Mouse (Mus musculus): Measurements from ENCODE around the gene Tspoap1. TPM values are rescaled to one million over a fixed set of nuclear protein-coding genes. Genes with fewer than 3 reads are reported as not detected.

Gene Tspoap1
- polyA plus RNA-seq, 1 experiment from 2014 or later: 10.5 TPM

DNA sequence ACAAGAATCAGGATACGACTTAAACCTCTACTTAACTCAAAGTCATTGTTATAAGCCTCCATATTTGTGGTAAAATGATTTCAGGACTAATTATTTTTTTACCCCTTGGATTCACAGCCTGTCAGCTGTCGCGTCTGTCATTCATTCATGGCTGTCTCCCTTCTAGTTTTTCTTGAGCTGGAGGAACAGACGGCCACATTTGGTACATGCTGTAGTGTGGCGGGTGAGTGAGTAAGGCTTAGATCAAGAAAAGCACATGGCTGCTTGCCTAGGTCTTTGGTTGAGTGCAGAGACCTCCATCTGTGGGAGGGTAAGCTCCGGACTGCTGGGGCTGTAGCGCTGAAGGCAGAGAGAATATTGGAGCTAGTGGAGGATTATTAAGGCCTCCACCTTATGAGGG, 12.6 kb upstream of the Tspoap1 start:
- H3K27me3 ChIP-seq (ENCODE audit: insufficient read depth, poor library complexity, severe bottlenecking): no peaks in the 10 kb centered on the region
- no peak overlapping the region for H3K27ac ChIP-seq
- no peak overlapping the region for H3K4me3 ChIP-seq
- no peaks in the 10 kb centered on the region for H3K9me3 ChIP-seq
- H3K36me3 ChIP-seq: peaks cover 31% of the 10 kb centered on the region
- H3K4me1 ChIP-seq (replicated peaks): peaks cover 20% of the 10 kb centered on the region; the same call in 1 of the 2 replicates
- DNase-seq (ENCODE audit: low spot score): no peak
- WGBS: 92% methylated on average over 7 of the region's 7 CpGs

DNA sequence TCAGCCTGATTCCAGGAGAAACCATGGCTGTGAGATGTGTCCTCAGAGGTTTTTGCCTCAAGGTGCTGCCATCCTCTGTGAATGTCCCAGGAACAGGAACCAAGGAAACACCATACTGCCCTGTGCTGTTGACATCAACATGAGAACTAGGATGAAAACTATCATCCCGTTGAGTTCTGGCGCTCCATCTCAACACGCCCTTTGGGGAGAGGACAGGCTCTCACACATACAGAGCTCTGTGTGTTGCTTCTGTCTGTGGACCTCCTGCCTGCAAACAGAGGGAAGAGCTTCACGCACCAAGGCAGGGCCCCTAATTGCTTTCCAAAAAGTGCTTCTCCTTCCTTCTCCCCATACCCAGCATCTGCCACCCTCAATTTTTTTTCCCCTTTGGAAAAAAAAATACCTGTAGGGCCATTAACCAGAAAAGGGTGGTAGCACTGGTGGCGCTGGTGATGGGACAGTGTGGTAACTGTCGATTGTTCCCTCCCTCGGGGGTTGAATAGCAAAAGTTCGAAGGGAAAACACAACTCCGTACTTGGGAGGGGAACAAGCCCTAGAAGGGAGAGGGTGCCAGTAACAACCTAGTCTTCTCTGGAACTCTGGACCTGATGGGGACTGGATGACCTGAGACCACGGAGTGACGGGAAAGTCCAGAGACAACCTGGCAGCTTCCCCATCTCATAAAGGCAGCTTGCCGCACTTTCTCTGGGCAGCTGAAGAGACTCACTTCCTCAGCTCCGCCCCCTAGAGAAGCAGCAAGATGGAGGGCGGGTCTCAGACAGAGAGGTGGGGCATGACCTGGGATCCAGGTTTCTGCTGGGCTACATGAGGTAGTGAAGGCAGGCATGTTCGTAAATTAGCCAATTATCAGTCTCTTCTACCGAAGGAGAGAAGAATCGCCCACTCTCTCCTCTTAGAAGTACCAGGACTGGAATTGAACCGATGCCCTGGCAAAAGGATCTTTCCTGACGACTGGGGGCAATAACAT, 11.9 kb upstream of the Tspoap1 start:
- Histone ChIP-seq H3K36me3 (peaks cover 24% of the 10 kb centered on the region), H3K27ac (peak overlapping the region; percentile 31), H3K4me3 (no peak overlapping the region), H3K4me1 (replicated peaks) (peaks cover 20% of the 10 kb centered on the region; the same call in 1 of the 2 replicates), H3K27me3 (ENCODE audit: insufficient read depth, poor library complexity, severe bottlenecking) (no peaks in the 10 kb centered on the region), H3K9me3 (no peaks in the 10 kb centered on the region)
- no peak for DNase-seq (ENCODE audit: low spot score)
- 40% methylated on average over 19 of the region's 19 CpGs for WGBS

DNA sequence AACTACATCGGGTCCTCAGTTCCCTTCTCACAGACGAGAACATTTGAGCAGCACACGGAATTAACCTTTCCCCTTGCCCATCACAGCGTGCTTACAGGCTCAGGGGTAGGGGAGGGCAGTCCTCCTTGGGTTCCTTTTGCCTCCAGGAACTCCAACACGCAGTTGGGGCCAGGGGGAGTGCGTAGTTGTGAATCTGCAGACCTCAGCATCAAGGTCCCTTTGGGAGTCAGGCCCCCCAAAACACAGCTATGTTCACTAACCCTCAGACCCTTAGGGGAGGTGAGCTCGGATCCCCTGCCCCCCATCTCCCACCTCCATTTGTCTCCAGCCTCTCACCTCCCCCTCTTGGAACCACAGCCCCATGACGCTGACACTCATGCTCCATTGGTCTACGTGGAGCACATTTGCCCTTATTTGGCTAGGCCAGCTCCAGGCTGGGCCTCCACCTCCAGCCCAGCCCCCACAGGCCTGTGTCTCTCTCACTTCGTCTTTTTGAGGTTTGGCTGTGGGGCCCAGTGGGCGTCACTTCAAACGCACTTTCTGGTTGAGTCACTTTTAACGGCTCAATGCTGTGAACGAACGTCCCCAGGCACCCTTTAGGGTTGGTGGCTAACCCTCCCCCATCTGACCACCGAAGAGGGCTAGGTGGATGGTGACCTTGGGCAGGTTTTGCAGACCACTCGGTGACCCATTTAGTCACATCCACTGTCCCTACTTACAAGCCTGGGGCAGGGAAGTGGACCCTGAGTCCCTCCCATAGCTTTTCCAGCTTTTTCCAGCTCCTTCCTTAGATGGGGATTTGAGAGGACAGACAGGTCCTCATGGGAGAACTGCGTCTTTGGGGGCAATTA, 10.9 kb upstream of the Tspoap1 start:
- no peak for DNase-seq (ENCODE audit: low spot score)
- Histone ChIP-seq H3K9me3 (no peaks in the 10 kb centered on the region), H3K27me3 (ENCODE audit: insufficient read depth, poor library complexity, severe bottlenecking) (no peaks in the 10 kb centered on the region), H3K4me1 (replicated peaks) (peaks cover 22% of the 10 kb centered on the region; the same call in 1 of the 2 replicates), H3K36me3 (peaks cover 14% of the 10 kb centered on the region), H3K4me3 (no peak overlapping the region), H3K27ac (peak overlapping the region; percentile 31)
- WGBS: 60% methylated on average over 18 of the region's 18 CpGs

DNA sequence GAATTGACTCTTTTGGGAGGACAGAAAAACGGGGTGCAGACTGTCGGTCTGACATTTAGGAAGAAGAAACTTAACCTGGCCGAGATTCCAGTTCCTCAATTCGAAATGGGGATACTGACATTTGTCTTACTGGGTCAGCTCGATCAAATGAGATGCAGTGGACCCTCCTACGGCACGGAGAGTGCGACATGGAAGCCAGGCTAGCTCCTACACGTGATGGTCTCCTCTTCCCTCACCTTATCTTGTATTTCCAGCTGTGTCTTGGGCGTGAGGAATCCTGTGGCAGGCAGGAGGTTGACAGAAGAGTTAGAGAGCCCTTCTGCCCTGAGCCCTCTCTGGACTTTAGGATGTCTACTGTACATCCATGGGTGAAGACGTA, 10.3 kb upstream of the Tspoap1 start:
- Histone ChIP-seq H3K4me1 (replicated peaks) (peaks cover 27% of the 10 kb centered on the region; the same call in 1 of the 2 replicates), H3K27ac (peak overlapping the region; percentile 73; the same call in 1 of the 2 replicates), H3K9me3 (no peaks in the 10 kb centered on the region), H3K27me3 (ENCODE audit: insufficient read depth, poor library complexity, severe bottlenecking) (no peaks in the 10 kb centered on the region), H3K4me3 (no peak overlapping the region), H3K36me3 (peaks cover 7% of the 10 kb centered on the region)
- DNase-seq (ENCODE audit: low spot score): no peak
- 79% methylated on average over 11 of the region's 11 CpGs for WGBS

DNA sequence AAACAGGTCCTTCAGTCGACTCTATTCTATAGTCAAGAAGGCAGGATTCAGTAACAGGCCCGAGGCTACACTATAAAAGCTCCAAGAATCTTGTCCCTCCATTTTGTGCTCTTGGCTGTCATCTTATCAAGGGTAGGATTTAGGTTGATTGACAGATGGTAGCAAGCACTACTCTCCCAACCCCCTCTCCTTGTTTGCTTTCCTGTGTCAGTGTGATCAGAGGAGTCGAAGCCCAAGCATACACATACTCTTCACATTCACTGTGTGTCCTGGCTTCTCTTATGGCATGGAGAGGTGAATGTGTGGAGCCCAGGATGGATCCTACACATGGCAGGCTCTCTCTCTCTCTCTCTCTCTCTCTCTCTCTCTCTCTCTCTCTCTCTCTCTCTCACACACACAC, 9.8 kb upstream of the Tspoap1 start:
- WGBS: 75% methylated on average over 3 of the region's 3 CpGs
- peak overlapping the region; percentile 73; the same call in 1 of the 2 replicates for H3K27ac ChIP-seq

DNA sequence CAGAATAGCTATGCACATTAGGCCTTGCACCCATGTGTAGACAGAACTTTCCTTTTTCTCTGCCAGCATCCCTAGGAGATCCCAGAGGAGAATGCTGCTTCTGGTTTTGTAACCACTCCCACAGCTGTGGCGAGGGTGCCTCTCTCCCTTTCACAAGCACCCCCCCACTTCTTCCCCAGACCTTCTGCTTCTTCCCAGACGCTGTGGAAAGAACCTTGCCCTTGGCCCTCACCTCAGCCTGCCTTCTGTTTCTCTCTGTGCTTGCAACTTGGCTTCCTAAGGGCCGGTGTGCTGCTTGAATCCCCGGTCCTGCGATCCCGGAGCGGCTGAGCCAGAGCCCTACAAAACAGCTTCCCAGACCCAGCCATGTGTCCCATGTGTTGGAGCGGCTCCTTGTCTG, 9.3 kb upstream of the Tspoap1 start:
- no peaks in the 10 kb centered on the region for H3K27me3 ChIP-seq (ENCODE audit: insufficient read depth, poor library complexity, severe bottlenecking)
- peak overlapping the region; percentile 73 for H3K27ac ChIP-seq
- DNase-seq (ENCODE audit: low spot score): no peak
- H3K4me3 ChIP-seq: no peak overlapping the region
- H3K9me3 ChIP-seq: no peaks in the 10 kb centered on the region
- no peaks in the 10 kb centered on the region for H3K36me3 ChIP-seq
- peaks cover 29% of the 10 kb centered on the region; the same call in 1 of the 2 replicates for H3K4me1 ChIP-seq (replicated peaks)
- WGBS: 84% methylated on average over 8 of the region's 8 CpGs

More for the DNA sequence above, 9.8 kb upstream of the Tspoap1 start:
- no peak for DNase-seq (ENCODE audit: low spot score)
- Histone ChIP-seq H3K9me3 (no peaks in the 10 kb centered on the region), H3K27me3 (ENCODE audit: insufficient read depth, poor library complexity, severe bottlenecking) (no peaks in the 10 kb centered on the region), H3K4me1 (replicated peaks) (peaks cover 29% of the 10 kb centered on the region; the same call in 1 of the 2 replicates), H3K36me3 (peaks cover 3% of the 10 kb centered on the region), H3K4me3 (no peak overlapping the region)

DNA sequence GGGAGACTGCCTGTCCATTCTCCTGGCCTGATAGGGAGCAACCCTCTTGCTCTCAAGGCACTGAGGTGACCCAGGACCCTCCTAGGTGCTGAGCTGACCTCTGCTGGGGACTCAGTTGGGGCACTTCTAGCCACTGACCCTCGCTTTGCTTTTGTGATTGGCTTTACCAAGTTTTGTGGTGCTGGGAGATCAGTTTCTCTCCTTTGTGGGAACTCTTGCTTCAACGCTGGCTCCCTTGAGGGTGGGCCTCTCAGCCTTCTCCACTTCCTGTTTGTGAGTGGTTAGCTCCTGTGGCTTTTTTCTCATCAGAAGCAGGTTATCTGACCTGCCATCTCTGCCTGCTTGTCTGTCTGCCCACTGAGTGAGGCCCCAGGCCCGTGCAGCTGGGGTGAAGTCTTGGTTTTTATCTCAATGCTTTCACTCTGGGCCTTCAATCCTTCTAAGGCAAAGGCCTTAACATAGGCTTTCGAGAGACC, 8.8 kb upstream of the Tspoap1 start:
- H3K36me3 ChIP-seq: no peaks in the 10 kb centered on the region
- no peaks in the 10 kb centered on the region for H3K9me3 ChIP-seq
- H3K27ac ChIP-seq: peak overlapping the region; percentile 73
- peaks cover 29% of the 10 kb centered on the region; the same call in 1 of the 2 replicates for H3K4me1 ChIP-seq (replicated peaks)
- DNase-seq (ENCODE audit: low spot score): no peak
- H3K27me3 ChIP-seq (ENCODE audit: insufficient read depth, poor library complexity, severe bottlenecking): no peaks in the 10 kb centered on the region
- no peak overlapping the region for H3K4me3 ChIP-seq
- WGBS: 75% methylated on average over 4 of the region's 4 CpGs

DNA sequence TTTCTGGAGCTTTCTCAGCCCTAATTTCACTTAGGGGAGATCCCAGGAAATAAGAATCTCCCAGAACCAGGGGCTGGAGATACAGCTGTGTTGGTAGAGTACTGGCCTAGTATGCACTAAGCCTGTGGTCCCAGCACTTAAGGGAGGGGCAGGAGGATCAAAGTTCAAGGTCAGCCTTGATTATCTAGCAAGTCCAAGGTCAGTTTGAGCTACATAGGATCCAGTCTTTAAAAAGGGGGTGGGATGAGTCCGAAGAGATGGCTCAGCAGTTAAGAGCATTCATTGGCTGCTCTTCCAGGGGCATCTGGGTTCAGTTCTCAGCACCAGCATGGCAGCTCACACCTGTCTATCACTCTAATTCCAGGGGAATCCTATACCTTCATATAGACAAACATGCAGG, 8.0 kb upstream of the Tspoap1 start:
- H3K4me1 ChIP-seq (replicated peaks): peaks cover 29% of the 10 kb centered on the region; the same call in 1 of the 2 replicates
- no peak overlapping the region for H3K27ac ChIP-seq
- H3K9me3 ChIP-seq: no peaks in the 10 kb centered on the region
- 74% methylated on average over 1 of the region's 1 CpGs for WGBS
- no peak overlapping the region for H3K4me3 ChIP-seq
- no peaks in the 10 kb centered on the region for H3K36me3 ChIP-seq
- H3K27me3 ChIP-seq (ENCODE audit: insufficient read depth, poor library complexity, severe bottlenecking): no peaks in the 10 kb centered on the region
- no peak for DNase-seq (ENCODE audit: low spot score)

DNA sequence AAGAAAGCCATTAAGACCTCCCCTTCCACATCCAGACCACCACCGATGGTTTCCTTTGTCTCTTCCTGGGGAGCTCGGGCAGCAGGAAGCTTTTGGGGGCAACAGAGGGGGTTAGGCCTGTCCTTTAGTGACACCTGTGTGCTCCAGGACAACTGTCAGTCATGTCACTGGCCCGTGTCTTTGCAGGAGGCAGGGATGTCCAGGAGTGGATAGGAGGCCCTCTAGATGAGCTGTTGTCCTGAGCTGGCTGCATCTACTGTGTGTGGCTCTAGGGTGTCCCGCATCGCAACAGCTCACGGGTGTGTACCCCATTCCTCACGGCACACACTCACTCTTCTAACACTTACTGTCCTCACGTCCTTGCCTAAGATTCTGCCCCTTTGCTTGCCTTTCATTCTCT, 7.1 kb upstream of the Tspoap1 start:
- Histone ChIP-seq H3K27me3 (ENCODE audit: insufficient read depth, poor library complexity, severe bottlenecking) (no peaks in the 10 kb centered on the region), H3K4me1 (replicated peaks) (peaks cover 29% of the 10 kb centered on the region; the same call in 1 of the 2 replicates), H3K4me3 (no peak overlapping the region), H3K36me3 (no peaks in the 10 kb centered on the region), H3K27ac (0 out of 2 replicates have a peak overlapping the region, but pooled peaks have one; percentile 12), H3K9me3 (no peaks in the 10 kb centered on the region)
- DNase-seq (ENCODE audit: low spot score): no peak
- WGBS: 86% methylated on average over 8 of the region's 8 CpGs

DNA sequence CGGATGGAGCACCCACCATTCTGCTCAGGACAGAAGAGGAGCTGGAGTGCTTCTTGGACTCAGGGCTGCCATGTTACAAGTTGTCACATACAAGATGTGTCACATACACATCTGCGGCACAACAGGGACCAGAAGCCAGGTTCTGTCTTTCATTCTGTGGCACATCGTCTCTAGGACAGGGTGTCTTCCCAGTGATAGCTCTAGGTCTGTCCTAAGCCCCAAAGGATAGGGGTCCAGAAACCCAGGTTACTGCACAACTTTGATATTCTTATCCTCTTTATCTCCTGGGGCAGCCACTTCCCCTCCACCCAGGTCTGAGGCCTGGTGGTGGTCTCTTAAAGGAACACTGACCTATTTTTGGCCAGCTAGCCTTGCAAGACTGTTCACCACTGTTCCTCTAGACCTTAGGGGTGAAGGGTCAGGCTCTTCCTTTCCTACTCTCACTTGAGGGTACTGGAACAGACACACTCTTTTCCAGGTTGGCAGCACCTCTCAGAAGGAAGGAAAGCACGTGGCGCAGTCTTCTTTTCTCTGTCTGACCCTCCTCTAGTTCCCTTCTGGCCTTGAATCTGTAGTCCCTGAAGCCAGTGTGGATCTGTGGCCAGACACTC, 6.3 kb upstream of the Tspoap1 start:
- no peaks in the 10 kb centered on the region for H3K36me3 ChIP-seq
- peaks cover 22% of the 10 kb centered on the region; the same call in 1 of the 2 replicates for H3K4me1 ChIP-seq (replicated peaks)
- H3K27me3 ChIP-seq (ENCODE audit: insufficient read depth, poor library complexity, severe bottlenecking): no peaks in the 10 kb centered on the region
- H3K9me3 ChIP-seq: no peaks in the 10 kb centered on the region
- H3K27ac ChIP-seq: peak overlapping the region; percentile 60
- no peak overlapping the region for H3K4me3 ChIP-seq
- WGBS: 85% methylated on average over 5 of the region's 5 CpGs
- DNase-seq (ENCODE audit: low spot score): no peak

DNA sequence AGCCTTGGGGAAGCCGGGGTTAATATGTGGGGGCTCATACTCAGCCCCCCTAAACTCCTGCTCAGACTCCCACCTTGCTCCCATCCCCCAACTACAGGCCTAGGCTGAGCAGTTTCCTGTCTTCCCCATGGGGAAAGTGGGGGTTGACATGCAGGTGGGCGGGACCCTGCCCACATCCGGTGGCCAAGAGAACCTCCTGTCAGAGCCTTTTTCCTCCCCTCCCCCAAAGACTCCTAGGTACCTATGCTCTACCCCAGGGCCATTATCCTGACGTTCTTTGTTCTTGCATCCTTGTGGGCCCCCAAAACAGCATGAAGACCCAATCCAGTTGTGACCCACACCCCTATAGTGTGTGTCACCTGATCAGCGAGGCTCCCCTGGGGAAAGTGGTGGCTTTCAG, 5.7 kb upstream of the Tspoap1 start:
- no peak overlapping the region for H3K4me3 ChIP-seq
- WGBS: 74% methylated on average over 5 of the region's 5 CpGs

More for the DNA sequence above, 5.7 kb upstream of the Tspoap1 start:
- no peaks in the 10 kb centered on the region for H3K36me3 ChIP-seq
- no peaks in the 10 kb centered on the region for H3K9me3 ChIP-seq
- peak overlapping the region; percentile 60 for H3K27ac ChIP-seq
- no peak for DNase-seq (ENCODE audit: low spot score)
- peaks cover 2% of the 10 kb centered on the region; the same call in 1 of the 2 replicates for H3K27me3 ChIP-seq (ENCODE audit: insufficient read depth, poor library complexity, severe bottlenecking)
- H3K4me1 ChIP-seq (replicated peaks): peaks cover 16% of the 10 kb centered on the region; the same call in 1 of the 2 replicates
